ENCODE assay signal across 19 mouse cellular contexts in genomic region chr7:72496933-72497631, GRCm38 (mm10).
DNase-seq lines count a peak whose midpoint lies in the region; ATAC-seq lines count a peak whose summit lies in the region.
"Had no signal": no experiment of that assay in that cellular context is flagged by ENCODE, and none has a peak within 500 bp of the region (broad histone marks: within the 10 kb centered on the region; RNA-seq: fewer than 3 reads in every experiment).

No protein-coding gene starts in this region.

- H3K27ac ChIP-seq in hindbrain, embryonic 13.5 days, result peak overlapping the region; percentile 25; the same call in 1 of the 2 replicates
- H3K27ac ChIP-seq in hindbrain, embryonic 14.5 days, result no peak overlapping the region
- 0 out of 2 replicates have a peak overlapping the region, but pooled peaks have one; percentile 38 for H3K27ac ChIP-seq in neural tube, embryonic 13.5 days (replicated peaks)
- peak overlapping the region; percentile 78 for H3K27ac ChIP-seq in stomach, embryonic 16.5 days (ENCODE audit: low read length)
- H3K27ac ChIP-seq: embryonic facial prominence, embryonic 12.5 days; forebrain, embryonic 13.5 days; kidney, postnatal 0 days; liver, embryonic 15.5 days; macrophage had no signal

- no peaks in the 10 kb centered on the region for H3K27me3 ChIP-seq in hindbrain, embryonic 13.5 days
- H3K27me3 ChIP-seq in hindbrain, embryonic 14.5 days (ENCODE audit: control insufficient read depth, insufficient read depth, low read length), result no peaks in the 10 kb centered on the region
- H3K27me3 ChIP-seq in neural tube, embryonic 13.5 days, result no peaks in the 10 kb centered on the region
- H3K27me3 ChIP-seq in stomach, embryonic 16.5 days (ENCODE audit: control insufficient read depth, insufficient read depth, low read length), result no peaks in the 10 kb centered on the region
- H3K27me3 ChIP-seq: embryonic facial prominence, embryonic 12.5 days; forebrain, embryonic 13.5 days; liver, embryonic 15.5 days had no signal

- H3K36me3 ChIP-seq in hindbrain, embryonic 13.5 days, result no peaks in the 10 kb centered on the region
- H3K36me3 ChIP-seq in hindbrain, embryonic 14.5 days (replicated peaks; ENCODE audit: control insufficient read depth, insufficient read depth), result no peaks in the 10 kb centered on the region
- no peaks in the 10 kb centered on the region for H3K36me3 ChIP-seq in neural tube, embryonic 13.5 days
- H3K36me3 ChIP-seq in stomach, embryonic 16.5 days (ENCODE audit: control insufficient read depth, insufficient read depth, low read length), result no peaks in the 10 kb centered on the region
- H3K36me3 ChIP-seq: embryonic facial prominence, embryonic 12.5 days; liver, embryonic 15.5 days had no signal

- no peak for ATAC-seq in hindbrain, embryonic 13.5 days (ENCODE audit: low FRiP score)
- no peak for ATAC-seq in hindbrain, embryonic 14.5 days (ENCODE audit: low FRiP score)
- ATAC-seq in neural tube, embryonic 13.5 days (ENCODE audit: low read depth), result no peak
- peak; percentile 51; the same call in 1 of the 2 replicates for ATAC-seq in stomach, embryonic 16.5 days (ENCODE audit: insufficient read depth, low FRiP score)
- ATAC-seq: forebrain, embryonic 13.5 days had no signal

- no peak overlapping the region for H3K9ac ChIP-seq in hindbrain, embryonic 13.5 days
- no peak overlapping the region for H3K9ac ChIP-seq in hindbrain, embryonic 14.5 days
- H3K9ac ChIP-seq in neural tube, embryonic 13.5 days, result no peak overlapping the region
- H3K9ac ChIP-seq in stomach, embryonic 16.5 days (ENCODE audit: low read length), result no peak overlapping the region
- H3K9ac ChIP-seq: embryonic facial prominence, embryonic 12.5 days; forebrain, embryonic 13.5 days; liver, embryonic 15.5 days had no signal

- H3K4me2 ChIP-seq in hindbrain, embryonic 13.5 days, result no peak overlapping the region
- no peak overlapping the region for H3K4me2 ChIP-seq in hindbrain, embryonic 14.5 days (replicated peaks)
- no peak overlapping the region for H3K4me2 ChIP-seq in neural tube, embryonic 13.5 days
- no peak overlapping the region for H3K4me2 ChIP-seq in stomach, embryonic 16.5 days (ENCODE audit: low read depth, low read length)
- H3K4me2 ChIP-seq: embryonic facial prominence, embryonic 12.5 days; forebrain, embryonic 13.5 days; heart, embryonic 11.5 days; liver, embryonic 15.5 days had no signal

- 48% methylated on average over 7 of the region's 7 CpGs for WGBS in hindbrain, embryonic 13.5 days
- 54% methylated on average over 7 of the region's 7 CpGs for WGBS in hindbrain, embryonic 14.5 days
- WGBS in neural tube, embryonic 13.5 days, result 43% methylated on average over 7 of the region's 7 CpGs
- 41% methylated on average over 7 of the region's 7 CpGs for WGBS in stomach, embryonic 16.5 days

- H3K9me3 ChIP-seq in hindbrain, embryonic 13.5 days, result no peaks in the 10 kb centered on the region
- H3K9me3 ChIP-seq in hindbrain, embryonic 14.5 days (ENCODE audit: control insufficient read depth, low read length), result no peaks in the 10 kb centered on the region
- no peaks in the 10 kb centered on the region for H3K9me3 ChIP-seq in neural tube, embryonic 13.5 days
- H3K9me3 ChIP-seq in stomach, embryonic 16.5 days (replicated peaks; ENCODE audit: control insufficient read depth, low read length), result no peaks in the 10 kb centered on the region
- H3K9me3 ChIP-seq: embryonic facial prominence, embryonic 12.5 days; forebrain, embryonic 13.5 days; liver, embryonic 15.5 days had no signal

- H3K4me1 ChIP-seq in hindbrain, embryonic 13.5 days (replicated peaks), result 0 out of 2 replicates have a peak, but pooled peaks cover 3% of the 10 kb centered on the region
- no peaks in the 10 kb centered on the region for H3K4me1 ChIP-seq in hindbrain, embryonic 14.5 days (replicated peaks; ENCODE audit: control insufficient read depth, insufficient read depth, low read length)
- H3K4me1 ChIP-seq in neural tube, embryonic 13.5 days (replicated peaks), result peaks cover 5% of the 10 kb centered on the region; the same call in 1 of the 2 replicates
- peaks cover 16% of the 10 kb centered on the region for H3K4me1 ChIP-seq in stomach, embryonic 16.5 days (ENCODE audit: control insufficient read depth, insufficient read depth, low read length)
- H3K4me1 ChIP-seq: embryonic facial prominence, embryonic 12.5 days; forebrain, embryonic 13.5 days; liver, embryonic 15.5 days had no signal

- DNase-seq in hindbrain, embryonic 14.5 days (ENCODE audit: low spot score), result no peak
- DNase-seq in neural tube, embryonic 10.5 days (ENCODE audit: extremely low spot score, low spot score), result no peak
- DNase-seq in gonadal fat pad, adult 2 months (ENCODE audit: low read depth), result peak; percentile 100
- no peak for DNase-seq in gastrocnemius, postnatal 25 days
- no peak for DNase-seq in frontal cortex, postnatal 36 days (ENCODE audit: low spot score in 2 of 2)
- DNase-seq: adrenal gland, postnatal 10 days; cerebellum, postnatal 14 days; gastrocnemius, postnatal 10 days; heart, postnatal 36 days; layer of hippocampus, adult 9-11 months had no signal

- no peak overlapping the region for H3K4me3 ChIP-seq in hindbrain, embryonic 13.5 days
- H3K4me3 ChIP-seq in hindbrain, embryonic 14.5 days (replicated peaks; ENCODE audit: low read length), result no peak overlapping the region
- no peak overlapping the region for H3K4me3 ChIP-seq in neural tube, embryonic 13.5 days
- no peak overlapping the region for H3K4me3 ChIP-seq in stomach, embryonic 16.5 days (replicated peaks; ENCODE audit: low read length)
- H3K4me3 ChIP-seq: embryonic facial prominence, embryonic 12.5 days; forebrain, embryonic 13.5 days; liver, embryonic 15.5 days had no signal
